Mouse (Mus musculus) CD4-positive, CD25-positive, alpha-beta regulatory T cell, adult 2 months (primary cell): Measurements from ENCODE around the gene Prokr1.

ENCODE experiments used
- DNase-seq: peaks from one replicate; pipeline ENCODE4 v3.0.0-alpha.2; 2012; ENCODE audit warnings: low read depth, low spot score

The Prokr1 gene

DNA sequence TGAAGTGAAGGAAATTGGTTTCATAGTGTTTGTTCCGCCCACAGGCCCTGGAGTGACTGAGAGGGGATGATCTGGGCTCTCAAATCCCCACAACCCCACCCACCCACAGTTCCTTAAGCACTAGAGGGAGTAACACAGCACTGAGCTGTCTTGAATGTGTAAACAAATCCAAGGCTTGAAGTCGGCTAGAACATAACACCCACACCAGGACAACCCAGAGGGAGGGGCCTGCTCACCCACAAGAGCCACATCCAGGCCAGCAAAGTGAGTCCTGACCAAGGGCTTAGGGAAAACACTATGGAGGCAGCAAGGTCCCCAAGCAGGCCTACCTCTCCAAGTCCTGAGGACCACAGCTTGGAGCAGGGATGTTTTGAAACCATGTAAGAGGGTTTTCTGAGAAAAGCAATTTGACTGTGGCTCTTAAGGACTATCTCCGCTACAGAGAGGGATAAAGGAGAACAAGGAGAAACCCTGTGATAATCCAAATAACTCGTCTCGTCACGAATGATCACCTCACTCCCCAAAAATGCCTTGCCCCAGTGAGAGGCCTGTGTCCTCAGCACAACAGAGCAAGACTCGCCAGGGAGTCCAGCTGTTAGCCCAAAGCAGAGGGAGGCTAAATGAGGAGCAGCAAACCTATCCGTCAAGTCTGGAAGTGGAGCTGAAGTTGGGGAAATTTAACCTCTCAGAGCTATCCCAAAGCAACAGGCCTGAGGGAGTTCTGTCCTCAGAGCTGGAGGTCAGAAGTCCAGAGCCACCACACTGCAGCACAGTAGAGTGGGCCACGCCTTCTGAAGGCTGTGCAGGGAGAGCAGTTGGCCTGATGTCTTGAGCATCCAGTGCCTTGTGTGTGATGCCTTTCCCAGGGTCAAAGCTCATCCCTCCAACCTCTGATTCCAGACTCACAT, 22.6 kb downstream of the Prokr1 start:
- no peak for DNase-seq

DNA sequence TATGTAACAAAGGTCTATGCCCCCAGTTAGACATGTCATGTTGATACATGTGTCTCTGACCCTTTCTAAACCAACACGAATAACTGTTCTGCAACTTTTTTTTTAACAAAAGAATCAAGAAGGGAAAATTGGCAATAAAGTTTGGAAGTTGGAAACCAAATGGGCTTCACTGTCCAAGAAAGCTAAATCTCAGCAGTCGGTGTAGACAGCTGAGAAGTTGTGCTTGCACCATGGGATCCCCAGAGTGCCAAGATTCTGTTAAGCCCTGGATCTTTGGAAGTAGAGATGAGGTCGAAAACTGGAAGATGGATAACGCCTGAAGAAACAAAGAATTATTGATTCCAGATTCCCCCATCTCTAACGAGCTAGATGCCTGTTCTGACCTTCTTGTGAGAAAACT, 25.4 kb downstream of the Prokr1 start:
- DNase-seq, result no peak

DNA sequence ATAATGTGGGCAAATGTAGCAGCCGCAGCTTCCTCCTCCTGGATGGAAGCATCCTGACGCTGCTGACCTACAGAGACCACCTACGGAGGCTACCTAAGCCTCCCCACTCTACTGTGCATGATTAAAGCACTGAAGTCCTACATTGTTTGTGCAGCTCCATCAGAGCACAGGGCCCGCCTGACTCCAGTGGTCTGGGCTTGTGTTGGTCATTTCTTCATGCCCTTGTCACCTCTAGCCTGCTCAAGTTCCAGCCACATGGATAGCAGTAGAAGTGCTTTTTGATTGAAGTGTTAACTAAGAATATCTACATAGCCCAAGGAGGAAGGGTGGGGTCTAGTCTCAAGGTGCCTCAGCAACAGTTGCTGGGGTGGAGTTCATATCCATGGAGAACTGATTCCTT, 26.2 kb downstream of the Prokr1 start:
- DNase-seq, result no peak

GRCm38 (mm10) chr6:87553724-87554123, 36.8 kb downstream of the Prokr1 start:
- no peak for DNase-seq

DNA sequence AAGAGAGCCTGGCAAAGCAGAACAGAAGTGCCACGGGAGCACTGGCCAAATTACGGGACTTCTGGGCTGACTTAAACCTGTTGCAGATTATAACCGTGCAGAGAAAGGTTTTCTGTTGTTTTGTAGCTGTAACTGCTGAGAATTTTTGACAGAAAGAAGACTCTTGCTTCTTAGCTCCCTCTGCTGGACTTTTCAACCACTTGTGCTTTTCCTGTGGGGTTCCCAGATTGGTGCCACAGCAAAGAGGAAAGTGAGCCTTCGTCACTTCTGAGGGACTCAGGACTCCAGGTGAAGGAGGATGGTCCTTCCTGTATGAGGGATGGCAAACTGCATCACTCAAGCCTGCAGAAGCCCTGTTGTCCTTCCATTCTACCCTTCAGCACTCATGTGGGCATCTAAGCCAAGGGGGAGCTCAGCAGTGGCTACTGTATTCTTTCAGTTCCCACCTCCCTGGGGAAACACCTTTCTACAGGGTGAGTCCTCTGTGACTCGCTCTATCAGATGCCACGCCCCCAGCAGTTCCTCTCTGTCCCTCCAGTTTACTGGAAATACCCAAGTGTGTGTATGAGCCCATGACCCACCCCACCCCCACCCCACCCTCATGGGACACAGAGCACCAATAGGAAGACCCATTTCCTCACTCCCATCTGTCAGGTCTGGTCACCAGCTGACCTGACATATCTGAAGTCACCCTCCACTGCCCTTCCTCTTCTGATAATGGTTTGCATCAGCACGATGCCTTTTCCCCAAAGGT, 38.3 kb downstream of the Prokr1 start:
- peak; percentile 82 for DNase-seq

- DNase-seq, result peak; percentile 85
Measured at GRCm38 (mm10) chr6:87547836-87548235, 42.7 kb downstream of the Prokr1 start.

GRCm38 (mm10) chr6:87547431-87547830, 43.1 kb downstream of the Prokr1 start:
- peak; percentile 62 for DNase-seq

- no peak for DNase-seq
Measured at GRCm38 (mm10) chr6:87545331-87546217, 45.0 kb downstream of the Prokr1 start.

GRCm38 (mm10) chr6:87542027-87542426, 48.5 kb downstream of the Prokr1 start:
- DNase-seq, result peak; percentile 93

GRCm38 (mm10) chr6:87541171-87541571, 49.4 kb downstream of the Prokr1 start:
- peak; percentile 73 for DNase-seq

GRCm38 (mm10) chr6:87538376-87539270, 51.9 kb downstream of the Prokr1 start:
- peak; percentile 51 for DNase-seq

DNA sequence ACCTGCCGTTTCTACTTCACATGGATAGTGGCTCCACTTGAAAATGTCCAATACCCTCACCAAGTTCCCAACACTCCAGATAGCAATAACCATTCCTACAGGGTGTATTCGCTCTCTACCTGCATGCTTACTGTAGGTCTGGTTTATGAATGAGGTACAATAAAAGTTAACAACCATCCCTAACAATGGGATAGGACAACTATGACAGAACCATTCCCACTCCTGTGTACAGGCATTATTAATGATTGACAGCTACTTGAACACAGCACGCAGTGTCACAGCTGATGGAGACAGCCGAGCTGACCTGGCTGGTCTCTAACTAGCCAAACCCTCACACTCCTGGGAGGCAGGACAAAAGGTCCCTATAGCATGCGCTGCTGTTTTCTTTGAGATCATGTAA, 52.9 kb downstream of the Prokr1 start:
- DNase-seq, result no peak

GRCm38 (mm10) chr6:87536270-87536669, 54.3 kb downstream of the Prokr1 start:
- peak; percentile 63 for DNase-seq

DNA sequence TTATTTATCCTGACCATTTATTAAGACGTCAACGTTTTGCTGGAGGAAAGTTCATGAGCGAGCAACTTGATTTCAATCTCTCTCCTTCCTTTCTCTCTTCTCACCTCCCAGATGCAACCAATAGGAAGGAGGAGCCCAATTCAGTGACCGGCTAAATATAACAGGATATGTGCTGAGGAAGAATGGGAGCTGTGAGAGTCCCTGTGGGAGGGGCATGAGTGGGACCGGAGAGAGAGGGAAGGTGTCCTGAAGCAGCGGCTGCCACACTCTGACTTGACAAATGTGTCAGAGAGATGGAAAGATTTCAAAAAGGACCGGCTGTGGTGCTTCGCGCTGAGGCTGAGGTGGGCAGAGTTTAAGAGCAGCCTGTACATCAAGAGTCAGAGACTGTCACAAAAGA, 54.9 kb downstream of the Prokr1 start:
- DNase-seq, result peak; percentile 62

- DNase-seq, result peak; percentile 85
Measured at GRCm38 (mm10) chr6:87534855-87535575, 55.5 kb downstream of the Prokr1 start.

- peak; percentile 74 for DNase-seq
Measured at GRCm38 (mm10) chr6:87532953-87533710, 57.4 kb downstream of the Prokr1 start, which contains the start of gene Arhgap25. Arhgap25 (minus strand) TSS chr6:87533259.

GRCm38 (mm10) chr6:87531456-87532015, 59.0 kb downstream of the Prokr1 start:
- peak; percentile 57 for DNase-seq

DNA sequence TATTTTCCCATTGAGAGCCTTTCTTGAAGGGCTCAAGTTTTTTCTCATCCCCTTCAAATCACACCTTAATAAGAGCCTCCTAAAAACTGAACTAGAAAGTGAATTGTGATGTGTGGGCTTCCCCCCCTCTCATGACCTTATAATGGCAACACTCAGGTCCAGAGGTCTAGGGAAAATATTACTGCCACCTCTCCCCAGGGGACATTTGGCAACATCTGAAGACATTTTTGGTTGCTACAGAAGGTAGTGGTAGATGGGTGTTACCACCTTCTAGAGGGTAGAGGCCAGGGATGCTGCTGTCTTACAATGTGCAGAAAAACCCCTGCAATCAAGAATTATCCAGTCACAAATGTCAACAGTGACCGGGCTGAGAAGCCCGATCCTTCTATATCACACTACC, 60.2 kb downstream of the Prokr1 start:
- DNase-seq, result no peak
